Mouse (Mus musculus): ENCODE measurements around the gene AC161166.1. TPM values are rescaled to one million over a fixed set of nuclear protein-coding genes. Genes with fewer than 3 reads are reported as not detected.

The AC161166.1 gene
- total and polyA plus RNA-seq, 3 experiments, result 0.08 TPM; not detected in 2

DNA sequence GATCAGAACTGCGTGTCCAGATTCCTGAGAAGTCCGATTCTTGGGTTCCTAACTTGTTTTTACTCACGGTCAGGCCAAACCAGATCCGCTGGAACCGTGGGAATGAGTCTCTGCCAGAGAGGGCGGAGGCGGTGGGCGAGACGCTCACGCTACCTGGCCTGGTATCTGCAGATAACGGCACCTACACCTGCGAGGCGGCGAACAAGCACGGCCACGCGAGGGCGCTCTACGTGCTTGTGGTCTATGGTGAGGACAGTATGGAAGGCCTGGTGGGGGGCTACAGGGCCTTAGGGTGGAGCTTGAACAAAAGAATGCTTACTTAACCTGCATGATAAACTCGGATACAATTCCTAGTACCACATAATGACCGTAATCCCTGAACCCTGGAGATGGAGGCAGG, 10.8 kb downstream of the AC161166.1 start:
- peaks cover 10% of the 10 kb centered on the region for H3K9me3 ChIP-seq (replicated peaks; ENCODE audit: low read length)
- in situ Hi-C loops (cut with MboI; ENCODE audit: low pct_ligation_motif_present, low pct_unique_long_range_greater_than_20kb, low sequenced_read_pairs), result no loop called here
- no peak overlapping the region for H3K4me2 ChIP-seq (ENCODE audit: insufficient read depth, low read depth, poor library complexity, severe bottlenecking)
- dilution Hi-C loops (cut with MboI; ENCODE audit: extremely low pct_ligation_motif_present, extremely low pct_unique_long_range_greater_than_20kb, low sequenced_read_pairs), result no loop called here
- no peak overlapping the region for H3K4me3 ChIP-seq (replicated peaks in 1 of 3; ENCODE audit: low read depth in 2 of 3, low read length in 2 of 3, poor library complexity in 1 of 3)
- peaks cover 0 to 27% of the 10 kb centered on the region in 2 experiments; a peak in 2 of 4 replicates for H3K4me1 ChIP-seq (ENCODE audit: control insufficient read depth in 1 of 2, insufficient read depth in 2 of 2)
- 0 out of 2 replicates have a peak, but pooled peaks cover 2% of the 10 kb centered on the region for H3K79me2 ChIP-seq (replicated peaks; ENCODE audit: control insufficient read depth, extremely low read depth, insufficient read depth, poor library complexity, severe bottlenecking)
- peaks cover 0 to 3% of the 10 kb centered on the region in 2 experiments for H3K36me3 ChIP-seq (replicated peaks in 1 of 2; ENCODE audit: control insufficient read depth in 1 of 2, insufficient read depth in 1 of 2, low read length in 1 of 2)
- peaks cover 9% of the 10 kb centered on the region for H3K27me3 ChIP-seq (replicated peaks)
- TF ChIP-seq NRF1 (IDR thresholded peaks at IDR 0.05; ENCODE audit: low read depth, low read length) (no peak), RAD21 (IDR thresholded peaks at IDR 0.05; ENCODE audit: low read depth, low read length) (no peak), MXI1 (IDR thresholded peaks at IDR 0.05; ENCODE audit: low read depth, low read length) (no peak), UBTF (IDR thresholded peaks at IDR 0.05; ENCODE audit: low read depth, low read length) (no peak)
- H3K27ac ChIP-seq (ENCODE audit: insufficient read depth, low read depth), result no peak overlapping the region
- no peak for DNase-seq (ENCODE audit: extremely low read depth)
- H3K9ac ChIP-seq (ENCODE audit: insufficient read depth, low read depth), result no peak overlapping the region

DNA sequence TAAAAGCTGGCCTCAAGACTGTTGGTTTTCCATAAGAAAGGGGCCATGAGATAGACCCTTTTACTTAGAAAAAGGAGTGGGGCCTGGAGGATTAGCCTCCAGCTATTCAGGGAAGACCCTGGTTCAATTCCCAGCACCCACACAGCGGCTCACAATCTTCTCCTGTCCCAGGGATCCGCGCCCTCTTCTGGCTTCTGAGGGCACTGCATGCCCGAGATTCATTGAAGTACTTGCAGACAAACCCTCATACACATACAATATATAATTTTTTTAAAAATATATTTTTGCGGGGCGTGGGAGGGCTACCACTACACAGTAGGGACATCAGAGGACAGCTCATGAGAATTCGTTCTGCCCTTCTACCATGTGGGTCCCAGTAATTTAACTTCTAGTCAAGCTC, 11.3 kb downstream of the AC161166.1 start:
- Histone ChIP-seq H3K4me1 (ENCODE audit: control insufficient read depth in 1 of 2, insufficient read depth in 2 of 2) (peaks cover 0 to 21% of the 10 kb centered on the region in 2 experiments; a peak in 2 of 4 replicates), H3K36me3 (replicated peaks in 1 of 2; ENCODE audit: control insufficient read depth in 1 of 2, insufficient read depth in 1 of 2, low read length in 1 of 2) (peaks cover 0 to 2% of the 10 kb centered on the region in 2 experiments), H3K4me3 (replicated peaks in 1 of 3; ENCODE audit: low read depth in 2 of 3, low read length in 2 of 3, poor library complexity in 1 of 3) (no peak overlapping the region), H3K9me3 (replicated peaks; ENCODE audit: low read length) (peaks cover 10% of the 10 kb centered on the region), H3K79me2 (replicated peaks; ENCODE audit: control insufficient read depth, extremely low read depth, insufficient read depth, poor library complexity, severe bottlenecking) (no peaks in the 10 kb centered on the region), H3K27me3 (replicated peaks) (peaks cover 9% of the 10 kb centered on the region), H3K27ac (ENCODE audit: insufficient read depth, low read depth) (no peak overlapping the region), H3K9ac (ENCODE audit: insufficient read depth, low read depth) (no peak overlapping the region), H3K4me2 (ENCODE audit: insufficient read depth, low read depth, poor library complexity, severe bottlenecking) (no peak overlapping the region)
- dilution Hi-C loops (cut with MboI; ENCODE audit: extremely low pct_ligation_motif_present, extremely low pct_unique_long_range_greater_than_20kb, low sequenced_read_pairs) (no loop called here), in situ Hi-C loops (cut with MboI; ENCODE audit: low pct_ligation_motif_present, low pct_unique_long_range_greater_than_20kb, low sequenced_read_pairs) (no loop called here)
- TF ChIP-seq NELFE (IDR thresholded peaks at IDR 0.05; ENCODE audit: low read depth, low read length), result no peak
- peak in 1 of 2 experiments; percentile 32; a peak in 2 of 4 replicates for TF ChIP-seq CTCF (conservative IDR thresholded peaks at IDR 0.05 in 1 of 2, IDR thresholded peaks at IDR 0.05 in 1 of 2; ENCODE audit: low read depth in 2 of 2, low read length in 2 of 2)
- TF ChIP-seq E2F4 (IDR thresholded peaks at IDR 0.05; ENCODE audit: insufficient replicate concordance, low read depth, low read length), result no peak
- no peak for TF ChIP-seq BHLHE40 (IDR thresholded peaks at IDR 0.05; ENCODE audit: low read depth, low read length)
- TF ChIP-seq SMC3 (IDR thresholded peaks at IDR 0.05; ENCODE audit: low read depth, low read length), result 0 out of 2 replicates have a peak, but pooled peaks have one; percentile 4
- no peak for DNase-seq (ENCODE audit: extremely low read depth)

DNA sequence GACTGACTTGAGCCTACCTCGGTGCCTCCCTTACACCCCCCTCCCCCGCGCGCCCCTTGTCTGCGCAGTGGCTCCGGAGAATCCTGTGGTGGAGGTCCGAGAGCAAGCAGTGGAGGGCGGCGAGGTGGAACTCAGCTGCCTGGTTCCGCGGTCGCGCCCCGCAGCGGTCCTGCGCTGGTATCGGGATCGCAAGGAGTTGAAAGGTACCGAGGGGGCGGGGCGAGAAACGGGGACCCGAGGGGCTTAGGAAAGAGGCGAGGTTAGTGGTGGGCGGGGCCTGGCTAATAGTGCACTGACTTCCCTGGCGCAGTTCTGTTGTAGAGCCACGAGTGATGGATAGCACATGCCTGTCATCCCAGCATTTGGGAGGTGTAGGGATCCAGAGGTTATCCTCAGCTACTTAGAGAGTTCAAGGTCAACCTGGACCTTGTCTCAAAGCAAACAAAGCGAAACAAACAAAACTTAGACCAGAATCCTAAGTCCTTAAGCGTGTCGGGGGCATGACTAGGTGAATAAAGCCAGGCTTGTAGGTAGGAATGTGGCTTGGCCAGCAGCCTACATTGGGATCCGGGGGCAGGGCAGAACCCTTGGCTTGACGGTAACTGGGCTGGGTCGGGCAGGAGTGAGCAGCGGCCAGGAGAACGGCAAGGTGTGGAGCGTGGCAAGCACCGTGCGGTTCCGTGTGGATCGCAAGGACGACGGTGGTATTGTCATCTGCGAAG, 12.2 kb downstream of the AC161166.1 start:
- DNase-seq (ENCODE audit: extremely low read depth), result no peak
- H3K4me1 ChIP-seq (ENCODE audit: control insufficient read depth in 1 of 2, insufficient read depth in 2 of 2), result peaks cover 0 to 13% of the 10 kb centered on the region in 2 experiments; a peak in 1 of 4 replicates
- no peak overlapping the region for H3K4me3 ChIP-seq (replicated peaks in 1 of 3; ENCODE audit: low read depth in 2 of 3, low read length in 2 of 3, poor library complexity in 1 of 3)
- peaks cover 9% of the 10 kb centered on the region for H3K27me3 ChIP-seq (replicated peaks)
- TF ChIP-seq CHD1 (IDR thresholded peaks at IDR 0.05; ENCODE audit: low read depth, low read length), result no peak
- TF ChIP-seq NELFE (IDR thresholded peaks at IDR 0.05; ENCODE audit: low read depth, low read length), result no peak
- no peak for TF ChIP-seq ZMIZ1 (IDR thresholded peaks at IDR 0.05; ENCODE audit: low read depth, low read length)
- TF ChIP-seq BHLHE40 (IDR thresholded peaks at IDR 0.05; ENCODE audit: low read depth, low read length), result no peak
- TF ChIP-seq MAX (IDR thresholded peaks at IDR 0.05; ENCODE audit: low read length), result no peak
- TF ChIP-seq IRF4 (IDR thresholded peaks at IDR 0.05; ENCODE audit: low read depth, low read length), result no peak
- TF ChIP-seq MAFK (IDR thresholded peaks at IDR 0.05; ENCODE audit: insufficient replicate concordance, low read length), result no peak
- TF ChIP-seq ELF1 (IDR thresholded peaks at IDR 0.05; ENCODE audit: low read depth, low read length), result no peak
- no peak for TF ChIP-seq E2F4 (IDR thresholded peaks at IDR 0.05; ENCODE audit: insufficient replicate concordance, low read depth, low read length)
- no peak for TF ChIP-seq MAZ (IDR thresholded peaks at IDR 0.05; ENCODE audit: low read depth, low read length)
- no peak overlapping the region for H3K27ac ChIP-seq (ENCODE audit: insufficient read depth, low read depth)
- no peaks in the 10 kb centered on the region for H3K36me3 ChIP-seq (replicated peaks in 1 of 2; ENCODE audit: control insufficient read depth in 1 of 2, insufficient read depth in 1 of 2, low read length in 1 of 2)
- no peak overlapping the region for H3K9ac ChIP-seq (ENCODE audit: insufficient read depth, low read depth)
- dilution Hi-C loops (cut with MboI; ENCODE audit: extremely low pct_ligation_motif_present, extremely low pct_unique_long_range_greater_than_20kb, low sequenced_read_pairs), result no loop called here
- in situ Hi-C loops (cut with MboI; ENCODE audit: low pct_ligation_motif_present, low pct_unique_long_range_greater_than_20kb, low sequenced_read_pairs), result no loop called here
- H3K9me3 ChIP-seq (replicated peaks; ENCODE audit: low read length), result peaks cover 10% of the 10 kb centered on the region
- H3K79me2 ChIP-seq (replicated peaks; ENCODE audit: control insufficient read depth, extremely low read depth, insufficient read depth, poor library complexity, severe bottlenecking), result no peaks in the 10 kb centered on the region
- no peak overlapping the region for H3K4me2 ChIP-seq (ENCODE audit: insufficient read depth, low read depth, poor library complexity, severe bottlenecking)
